Mouse (Mus musculus) hindbrain, embryonic 13.5 days (tissue): Measurements from ENCODE around the gene Plekhg1. TPM values are rescaled to one million over a fixed set of nuclear protein-coding genes. Genes with fewer than 3 reads are reported as not detected.

Experiments
- ATAC-seq: fragments of 200-750 bp; cut with Nextera tagmentation; 2 replicates; pipeline ENCODE4 v1.8.0; 2017; ENCODE audit warnings: moderate TSS enrichment; ENCODE audit not compliant: low FRiP score
- H3K27ac ChIP-seq: fragments of 300-500 bp; sonication (generic); 2 replicates; pipeline ENCODE4 v1.5.1; 2015; ENCODE audit warnings: inconsistent platforms, mild to moderate bottlenecking, moderate library complexity
- H3K27me3 ChIP-seq: fragments of 300-500 bp; sonication (generic); 2 replicates; pipeline ENCODE4 v1.6.1; 2015; ENCODE audit warnings: mild to moderate bottlenecking, inconsistent platforms
- H3K36me3 ChIP-seq: fragments of 300-500 bp; sonication (generic); 2 replicates; pipeline ENCODE4 v1.6.1; 2015; ENCODE audit warnings: mild to moderate bottlenecking, inconsistent platforms
- H3K4me1 ChIP-seq: fragments of 300-500 bp; sonication (generic); replicated peaks from 2 replicates; pipeline ENCODE4 v1.6.1; 2015; ENCODE audit warnings: inconsistent platforms
- H3K4me2 ChIP-seq: fragments of 300-500 bp; sonication (generic); 2 replicates; pipeline ENCODE4 v1.6.1; 2015; ENCODE audit warnings: inconsistent platforms, mild to moderate bottlenecking, moderate library complexity
- H3K4me3 ChIP-seq: fragments of 300-500 bp; sonication (generic); 2 replicates; pipeline ENCODE4 v1.5.1; 2015; ENCODE audit warnings: mild to moderate bottlenecking, inconsistent platforms
- H3K9ac ChIP-seq: fragments of 300-500 bp; sonication (generic); 2 replicates; pipeline ENCODE4 v1.6.1; 2015; ENCODE audit warnings: mild to moderate bottlenecking, inconsistent platforms
- H3K9me3 ChIP-seq: fragments of 300-500 bp; sonication (generic); 2 replicates; pipeline ENCODE4 v1.6.1; 2016; ENCODE audit warnings: inconsistent platforms
- WGBS: fragments of 180-500 bp; shearing (Covaris S2); methylation state at CpG from one replicate; pipeline ENCODE4 v1.1.7; 2015; 5-methylcytosine and 5-hydroxymethylcytosine counted together
- polyA plus RNA-seq: library from polyadenylated mRNA; unstranded; fragments of >200 nt; fragmentation: Nextera tagmentation; extraction: Ambion mirVana; gene quantifications from 2 replicates; pipeline ENCODE4 v1.2.1, GENCODE M21; 2015

The Plekhg1 gene
- polyA plus RNA-seq, result 7.4 and 9.0 TPM in 2 replicates

DNA sequence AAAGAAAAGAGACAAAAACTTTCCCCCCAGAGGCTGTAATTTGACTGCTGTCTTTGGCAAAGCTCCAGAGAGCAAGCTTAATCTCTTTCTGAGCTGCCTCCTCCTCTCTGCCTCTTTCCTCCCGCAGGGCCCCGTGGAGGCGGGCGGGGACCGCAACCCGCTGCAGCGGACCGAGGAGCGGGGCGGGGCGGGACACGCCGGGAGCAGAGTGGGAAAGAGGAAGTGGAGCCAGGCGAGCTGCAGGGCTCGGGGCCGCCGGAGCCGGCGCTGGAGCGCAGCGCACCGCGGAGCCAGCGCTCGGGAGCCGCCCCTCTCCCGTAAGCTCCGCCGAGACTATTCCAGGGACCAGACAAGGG, at the start of gene Plekhg1:
TSS of gene Plekhg1 (plus strand) at position 217 of the 356 bp plus-strand sequence.
- ATAC-seq, result peak; percentile 86
- 0% methylated on average over 17 of the region's 29 CpGs for WGBS
- Histone ChIP-seq H3K4me3 (peak within 1 kb of the TSS; percentile 59), H3K4me2 (peak within 1 kb of the TSS; percentile 97), H3K36me3 (no peaks in the 10 kb centered on the region), H3K4me1 (peaks cover 5% of the 10 kb centered on the region), H3K9ac (peak within 1 kb of the TSS; percentile 76), H3K27ac (peak within 1 kb of the TSS; percentile 78), H3K9me3 (no peaks in the 10 kb centered on the region), H3K27me3 (peaks cover 9% of the 10 kb centered on the region; the same call in 1 of the 2 replicates)

DNA sequence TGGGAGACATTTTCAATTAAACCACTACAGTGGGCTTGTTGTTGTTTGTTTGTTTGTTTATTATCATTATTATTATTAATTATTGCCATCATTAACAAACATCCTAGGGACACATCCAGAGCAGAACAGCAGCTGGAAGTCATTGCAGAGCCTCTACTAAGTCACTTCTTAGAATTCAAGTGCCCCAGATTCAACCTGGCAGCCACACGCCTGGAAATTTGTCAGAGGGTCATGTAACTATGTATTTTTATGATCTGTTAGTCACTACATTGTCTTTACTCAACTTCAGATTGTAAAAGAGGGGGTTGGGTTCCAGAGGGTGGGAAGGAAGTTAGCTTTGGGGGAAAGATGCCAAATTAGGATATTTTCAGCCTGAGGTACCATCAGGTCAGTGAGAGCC, 47.4 kb upstream of the Plekhg1 start:
- Histone ChIP-seq H3K27ac (no peak overlapping the region), H3K9me3 (no peaks in the 10 kb centered on the region), H3K36me3 (no peaks in the 10 kb centered on the region), H3K4me2 (no peak overlapping the region), H3K27me3 (no peaks in the 10 kb centered on the region), H3K9ac (no peak overlapping the region), H3K4me3 (no peak overlapping the region), H3K4me1 (no peaks in the 10 kb centered on the region; the same call in 1 of the 2 replicates)
- no peak for ATAC-seq
- WGBS, result 76% methylated on average over 1 of the region's 1 CpGs

DNA sequence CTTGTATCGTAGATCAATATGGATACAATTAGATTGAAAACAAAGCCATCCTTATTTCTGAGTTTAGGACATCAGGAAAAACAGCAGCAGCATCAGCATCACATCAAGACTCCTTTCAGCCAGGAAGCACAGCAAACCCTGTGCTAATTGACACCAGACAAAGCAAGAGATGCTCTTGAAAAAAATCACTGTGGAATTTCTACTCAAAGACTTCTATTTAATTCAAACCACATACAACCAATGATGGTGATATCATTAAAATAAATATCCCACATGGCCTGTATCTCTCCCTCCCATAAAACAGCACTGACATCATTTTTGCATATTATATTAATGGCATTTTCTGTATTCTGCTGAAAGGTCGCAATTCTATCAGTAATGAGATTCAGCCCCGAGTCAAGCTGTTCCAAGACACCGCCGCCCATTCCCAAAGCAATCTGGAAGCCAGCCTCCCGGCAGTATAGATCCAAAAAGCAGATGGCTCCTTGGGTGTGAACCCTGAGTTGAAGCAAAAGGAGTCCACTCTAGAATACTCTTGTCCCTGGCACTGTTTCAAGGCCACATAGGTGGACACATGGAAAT, 46.4 kb upstream of the Plekhg1 start:
- no peaks in the 10 kb centered on the region for H3K36me3 ChIP-seq
- H3K9me3 ChIP-seq, result no peaks in the 10 kb centered on the region
- H3K4me1 ChIP-seq, result no peaks in the 10 kb centered on the region; the same call in 1 of the 2 replicates
- no peak overlapping the region for H3K4me3 ChIP-seq
- no peak for ATAC-seq
- no peak overlapping the region for H3K9ac ChIP-seq
- no peak overlapping the region for H3K4me2 ChIP-seq
- no peaks in the 10 kb centered on the region for H3K27me3 ChIP-seq
- no peak overlapping the region for H3K27ac ChIP-seq
- 59% methylated on average over 6 of the region's 6 CpGs for WGBS

DNA sequence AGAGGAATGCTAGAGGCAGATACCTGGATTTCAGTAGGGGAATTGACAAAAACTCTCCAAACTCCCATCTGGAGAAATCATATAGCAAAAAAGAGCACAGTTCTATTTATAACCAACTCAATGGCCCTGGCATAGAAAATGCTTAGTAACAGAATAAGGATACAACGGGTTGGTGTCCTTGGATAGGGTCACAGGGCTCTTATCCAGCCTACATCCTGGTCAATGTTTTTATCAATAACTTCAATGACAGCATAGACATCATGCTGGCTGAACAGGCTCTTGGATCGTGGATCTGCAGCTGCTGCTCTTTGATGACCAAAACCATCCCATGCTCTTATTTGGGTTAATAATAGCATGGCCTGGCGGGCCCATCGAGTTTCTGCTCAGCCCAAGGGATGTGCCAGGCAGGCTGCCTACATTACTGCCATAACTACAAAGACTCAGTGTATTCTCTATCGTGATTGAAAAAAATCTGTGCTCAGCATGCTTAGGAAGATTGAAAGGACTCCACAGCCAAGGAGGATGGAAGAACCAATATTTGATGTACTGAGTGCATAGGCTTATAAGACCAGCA, 44.7 kb upstream of the Plekhg1 start:
- no peak for ATAC-seq
- Histone ChIP-seq H3K27ac (no peak overlapping the region), H3K9ac (no peak overlapping the region), H3K4me3 (no peak overlapping the region), H3K4me1 (no peaks in the 10 kb centered on the region; the same call in 1 of the 2 replicates), H3K9me3 (no peaks in the 10 kb centered on the region), H3K36me3 (no peaks in the 10 kb centered on the region), H3K4me2 (no peak overlapping the region), H3K27me3 (no peaks in the 10 kb centered on the region)
- WGBS, result 81% methylated on average over 5 of the region's 5 CpGs

DNA sequence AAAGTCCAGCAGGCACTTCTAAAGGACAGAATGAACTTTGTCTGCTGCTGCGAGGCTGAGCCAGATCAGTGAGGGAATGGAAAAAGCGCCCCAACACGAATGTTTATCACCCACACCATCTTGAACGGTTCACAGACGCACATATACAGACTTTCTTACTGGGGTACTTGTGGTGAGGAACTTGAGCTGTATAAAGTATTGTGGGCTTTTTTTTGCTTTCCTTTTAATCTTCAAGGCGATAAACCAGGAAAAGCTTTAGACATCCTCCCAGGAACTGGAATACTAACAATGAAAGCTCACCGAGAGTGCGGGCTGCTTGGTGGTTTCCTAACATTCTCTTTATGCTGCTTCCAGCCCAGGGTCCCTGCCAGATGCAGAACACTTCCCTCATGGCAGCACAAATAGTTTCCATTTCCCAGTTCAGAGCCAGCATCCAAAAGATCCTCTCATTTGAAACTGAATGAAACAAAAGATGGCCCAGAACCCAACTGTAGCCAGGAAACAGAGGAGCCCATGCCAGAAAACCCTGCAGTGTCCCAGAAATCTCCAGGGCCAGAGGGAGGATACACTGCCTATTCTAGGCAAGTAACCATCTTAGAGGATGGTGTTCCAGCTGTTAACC, 43.3 kb upstream of the Plekhg1 start:
- Histone ChIP-seq H3K27me3 (no peaks in the 10 kb centered on the region), H3K4me1 (no peaks in the 10 kb centered on the region; the same call in 1 of the 2 replicates), H3K9ac (no peak overlapping the region), H3K4me3 (no peak overlapping the region), H3K4me2 (no peak overlapping the region), H3K9me3 (no peaks in the 10 kb centered on the region), H3K36me3 (no peaks in the 10 kb centered on the region), H3K27ac (no peak overlapping the region)
- ATAC-seq, result no peak
- 72% methylated on average over 8 of the region's 8 CpGs for whole genome bisulfite sequencing

DNA sequence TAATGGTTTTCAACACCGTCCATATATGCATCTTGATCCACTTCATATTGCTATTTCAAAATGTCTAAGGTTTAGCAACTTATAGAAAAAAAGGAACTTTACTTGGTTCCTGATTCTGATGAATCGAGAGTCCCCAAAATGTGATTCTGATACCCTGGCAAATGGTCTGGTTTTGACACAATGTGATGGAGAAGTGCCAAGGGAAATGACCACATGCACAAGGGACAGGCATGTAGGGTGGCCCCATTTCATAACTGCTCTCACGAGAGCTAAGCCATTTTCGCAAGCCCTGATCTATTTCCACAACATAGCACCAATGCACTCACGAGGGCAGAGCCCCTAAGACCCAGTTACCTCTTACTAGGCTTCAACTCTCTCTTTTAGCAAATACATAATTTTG, 42.7 kb upstream of the Plekhg1 start:
- no peaks in the 10 kb centered on the region for H3K27me3 ChIP-seq
- H3K9ac ChIP-seq, result no peak overlapping the region
- 88% methylated on average over 5 of the region's 5 CpGs for WGBS
- no peaks in the 10 kb centered on the region; the same call in 1 of the 2 replicates for H3K4me1 ChIP-seq
- no peak for ATAC-seq
- no peaks in the 10 kb centered on the region for H3K36me3 ChIP-seq
- no peak overlapping the region for H3K27ac ChIP-seq
- no peak overlapping the region for H3K4me2 ChIP-seq
- no peaks in the 10 kb centered on the region for H3K9me3 ChIP-seq
- H3K4me3 ChIP-seq, result no peak overlapping the region

DNA sequence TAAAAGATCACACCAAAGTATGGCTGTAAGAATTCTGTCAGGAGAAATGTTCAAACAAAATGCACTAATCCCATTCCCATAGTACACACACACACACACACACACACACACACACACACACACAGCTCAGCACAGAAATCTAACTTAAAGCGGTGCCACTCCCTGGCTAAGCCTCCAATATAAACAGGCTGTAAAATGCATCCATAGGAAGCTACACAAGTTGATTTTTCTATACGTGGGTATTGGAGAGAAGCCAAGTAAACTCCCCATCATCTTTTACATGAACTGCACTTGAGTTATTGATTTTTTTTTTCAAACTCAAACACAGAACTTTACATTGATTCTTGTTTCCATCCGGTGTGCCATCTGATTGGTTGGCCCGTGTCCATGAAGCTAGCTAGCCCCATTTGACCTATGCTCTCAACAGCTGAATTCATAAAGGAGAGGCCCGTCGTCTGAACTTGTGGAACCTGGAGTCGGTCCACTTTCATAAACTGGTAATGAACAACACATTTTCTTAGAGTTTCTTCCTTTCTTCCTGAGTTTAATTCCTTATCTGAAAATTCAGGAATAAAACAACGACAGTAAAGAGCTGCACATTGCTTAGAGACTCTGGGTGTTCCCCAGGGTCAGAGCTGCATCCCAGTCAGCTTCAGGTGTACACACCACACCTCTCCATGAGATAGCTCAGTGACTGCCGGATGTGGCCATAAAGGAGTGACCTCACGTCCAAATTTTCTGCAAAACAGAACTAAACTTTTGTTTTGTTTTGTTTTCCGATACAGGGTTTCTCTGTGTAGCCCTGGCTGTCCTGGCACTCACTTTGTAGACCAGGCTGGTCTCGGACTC, 39.7 kb upstream of the Plekhg1 start:
- H3K27ac ChIP-seq, result no peak overlapping the region
- no peaks in the 10 kb centered on the region for H3K36me3 ChIP-seq
- H3K27me3 ChIP-seq, result no peaks in the 10 kb centered on the region
- no peaks in the 10 kb centered on the region for H3K9me3 ChIP-seq
- no peak overlapping the region for H3K4me2 ChIP-seq
- no peak overlapping the region for H3K9ac ChIP-seq
- no peak for ATAC-seq
- H3K4me1 ChIP-seq, result no peaks in the 10 kb centered on the region
- WGBS, result 82% methylated on average over 12 of the region's 12 CpGs
- H3K4me3 ChIP-seq, result no peak overlapping the region

DNA sequence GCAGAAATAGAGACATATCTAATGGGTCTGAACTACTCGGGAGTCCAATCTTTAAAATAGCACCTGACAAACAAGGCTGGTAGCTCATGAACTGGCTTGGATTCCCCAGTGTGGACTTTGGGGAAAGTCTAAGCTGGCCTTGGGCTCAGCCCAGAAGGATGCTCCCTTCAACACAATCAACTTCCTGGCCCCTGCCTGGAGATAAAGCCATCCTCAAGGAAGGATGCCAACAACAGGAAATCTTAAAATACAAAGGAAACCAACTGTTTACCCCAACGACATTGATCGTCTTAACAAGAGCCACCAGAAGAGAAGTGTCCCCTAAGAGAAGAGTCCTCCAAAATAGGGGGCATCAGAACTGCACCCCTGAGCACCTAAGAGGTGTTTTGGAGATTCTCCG, 38.3 kb upstream of the Plekhg1 start:
- WGBS, result 87% methylated on average over 4 of the region's 4 CpGs
- Histone ChIP-seq H3K27me3 (no peaks in the 10 kb centered on the region), H3K4me3 (no peak overlapping the region), H3K36me3 (no peaks in the 10 kb centered on the region), H3K9me3 (no peaks in the 10 kb centered on the region), H3K27ac (no peak overlapping the region), H3K4me2 (no peak overlapping the region), H3K4me1 (no peaks in the 10 kb centered on the region), H3K9ac (no peak overlapping the region)
- ATAC-seq, result no peak

DNA sequence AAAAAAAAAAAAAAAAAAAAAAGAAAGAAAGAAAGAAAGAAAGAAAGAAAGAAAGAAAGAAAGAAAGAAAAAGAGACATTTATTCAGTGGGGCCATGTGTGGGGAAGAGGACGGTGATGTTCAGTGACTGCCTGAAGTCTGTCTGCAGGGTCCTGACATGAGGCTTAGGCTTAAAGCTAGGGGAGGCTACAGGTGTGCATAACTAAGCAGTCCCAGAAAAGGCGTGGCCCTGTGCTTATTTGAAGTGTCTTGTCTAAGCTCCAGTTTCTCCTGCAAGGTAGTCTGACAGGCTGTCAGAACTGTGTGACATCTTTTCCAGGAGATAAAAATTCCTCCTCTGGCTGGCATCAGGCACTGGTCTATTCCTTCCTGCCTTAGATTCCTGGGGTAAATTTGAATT, 37.6 kb upstream of the Plekhg1 start:
- H3K4me2 ChIP-seq, result no peak overlapping the region
- no peaks in the 10 kb centered on the region for H3K27me3 ChIP-seq
- H3K4me3 ChIP-seq, result no peak overlapping the region
- H3K9me3 ChIP-seq, result no peaks in the 10 kb centered on the region
- no peaks in the 10 kb centered on the region for H3K36me3 ChIP-seq
- 81% methylated on average over 2 of the region's 2 CpGs for WGBS
- ATAC-seq, result no peak
- H3K9ac ChIP-seq, result no peak overlapping the region
- no peaks in the 10 kb centered on the region for H3K4me1 ChIP-seq
- H3K27ac ChIP-seq, result no peak overlapping the region

DNA sequence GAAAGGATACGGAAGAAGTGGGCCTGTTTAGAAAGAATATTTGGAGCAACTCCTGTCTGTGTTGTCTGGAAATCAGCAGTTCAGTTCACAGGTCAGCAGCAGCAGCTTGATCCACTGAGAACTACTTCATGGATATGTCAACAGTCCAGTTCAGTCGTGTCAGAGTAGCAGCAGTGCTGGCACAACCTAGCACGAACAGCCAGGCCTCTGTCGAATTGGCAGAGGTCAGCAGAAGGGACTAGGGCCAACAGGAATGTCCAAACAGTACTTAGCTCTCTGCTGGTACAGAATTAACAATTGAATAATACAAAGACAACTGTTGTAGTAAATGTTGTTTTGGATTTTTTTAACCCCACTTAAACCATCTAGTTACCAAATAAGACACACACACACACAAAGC, 33.9 kb upstream of the Plekhg1 start:
- H3K9me3 ChIP-seq, result no peaks in the 10 kb centered on the region
- no peak overlapping the region for H3K4me2 ChIP-seq
- H3K9ac ChIP-seq, result no peak overlapping the region
- no peak overlapping the region for H3K27ac ChIP-seq
- 85% methylated on average over 4 of the region's 4 CpGs for WGBS
- H3K4me3 ChIP-seq, result no peak overlapping the region
- no peaks in the 10 kb centered on the region for H3K4me1 ChIP-seq
- ATAC-seq, result no peak
- no peaks in the 10 kb centered on the region for H3K27me3 ChIP-seq
- H3K36me3 ChIP-seq, result no peaks in the 10 kb centered on the region

DNA sequence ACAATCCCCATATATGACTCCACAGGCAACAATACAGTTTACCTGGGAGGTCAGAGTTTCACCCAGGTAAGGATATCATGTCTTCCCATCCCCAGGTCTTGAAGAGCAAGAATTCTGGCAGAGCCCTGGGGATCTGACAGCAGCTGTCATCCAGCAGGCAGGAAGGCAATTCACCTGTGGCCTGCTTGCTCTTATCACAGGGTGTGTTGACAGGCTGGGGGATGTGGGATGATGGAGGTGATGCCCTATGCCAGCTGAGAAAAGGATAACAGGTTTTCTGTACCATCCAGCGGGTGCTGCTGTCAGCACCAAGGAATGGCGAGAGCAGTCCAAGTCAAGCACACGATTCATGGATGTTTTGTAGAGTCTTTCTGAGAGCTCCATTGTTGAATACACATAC, 30.1 kb upstream of the Plekhg1 start:
- Histone ChIP-seq H3K4me2 (no peak overlapping the region), H3K27me3 (no peaks in the 10 kb centered on the region), H3K9me3 (no peaks in the 10 kb centered on the region), H3K4me3 (no peak overlapping the region), H3K9ac (no peak overlapping the region), H3K4me1 (no peaks in the 10 kb centered on the region), H3K27ac (no peak overlapping the region), H3K36me3 (no peaks in the 10 kb centered on the region)
- WGBS, result 94% methylated on average over 3 of the region's 3 CpGs
- ATAC-seq, result no peak

DNA sequence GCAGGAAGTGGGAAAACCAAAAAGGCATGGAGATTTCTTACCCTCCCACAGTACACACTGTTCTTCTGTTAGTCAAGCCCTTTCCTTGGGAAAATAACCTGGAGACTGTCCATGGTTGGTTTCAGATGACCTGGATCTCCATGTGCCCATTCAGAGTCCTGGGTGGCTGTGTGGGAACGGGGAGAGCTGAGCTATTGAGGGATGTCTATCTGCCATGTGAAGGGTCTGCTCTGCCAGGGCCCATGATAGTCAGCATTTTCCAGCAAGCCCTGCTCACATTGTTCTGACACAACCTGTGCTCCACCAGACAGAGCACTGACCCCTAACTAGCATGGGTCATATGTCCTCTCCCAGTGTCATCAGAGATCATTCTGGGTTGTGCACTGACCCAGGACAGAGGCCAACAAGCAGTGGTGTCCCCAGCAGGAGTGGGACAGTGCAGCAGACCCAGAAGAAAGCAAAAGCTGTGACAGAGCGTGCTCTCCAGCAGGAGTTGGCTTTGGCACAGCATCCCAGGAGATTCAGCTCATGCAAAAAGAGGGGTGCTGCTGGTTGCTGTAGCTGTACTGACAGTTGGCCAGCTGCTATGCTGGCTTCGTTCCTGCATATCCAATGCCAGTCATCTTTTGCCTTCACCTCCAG, 24.7 kb upstream of the Plekhg1 start:
- Histone ChIP-seq H3K4me1 (no peaks in the 10 kb centered on the region), H3K4me2 (no peak overlapping the region), H3K9ac (no peak overlapping the region), H3K27ac (no peak overlapping the region), H3K36me3 (no peaks in the 10 kb centered on the region), H3K27me3 (no peaks in the 10 kb centered on the region), H3K9me3 (no peaks in the 10 kb centered on the region), H3K4me3 (no peak overlapping the region)
- ATAC-seq, result no peak
- WGBS, result 78% methylated on average over 3 of the region's 3 CpGs
